Mouse (Mus musculus) CD8-positive naive resting alpha-beta T cell, adult 2 months (primary cell): Measurements from ENCODE around the gene Krtap2-4.

ENCODE experiments used
- DNase-seq, 2 experiments: peaks; one replicate each; pipeline ENCODE4 v3.0.0; 2022; ENCODE audit warnings: low read depth in 2 of 2, low spot score in 2 of 2

The Krtap2-4 gene

GRCm38 (mm10) chr11:99583245-99583704 is 31.4 kb downstream of the Krtap2-4 start, which contains the start of gene Krtap1-4:
Gene Krtap1-4, minus strand, starts transcription at chr11:99583654.
- no peak for DNase-seq

GRCm38 (mm10) chr11:99581564-99581963 is 33.1 kb downstream of the Krtap2-4 start:
- DNase-seq, result no peak

- DNase-seq, result no peak
These were observed 33.6 kb downstream of the Krtap2-4 start for GRCm38 (mm10) chr11:99581051-99581450.

- no peak for DNase-seq
These were observed 34.0 kb downstream of the Krtap2-4 start, which contains the start of gene Krtap1-5 for GRCm38 (mm10) chr11:99580636-99581035. Gene Krtap1-5, minus strand, starts transcription at chr11:99581016.

- DNase-seq, result peak; percentile 11 to 34
These were observed 40.5 kb downstream of the Krtap2-4 start for GRCm38 (mm10) chr11:99574106-99574505.

- no peak for DNase-seq
These were observed 41.5 kb downstream of the Krtap2-4 start for GRCm38 (mm10) chr11:99573164-99573563.

GRCm38 (mm10) chr11:99566530-99566929 is 48.1 kb downstream of the Krtap2-4 start, which contains the start of gene Krtap3-1:
Gene Krtap3-1, minus strand, starts transcription at chr11:99566630.
- no peak for DNase-seq
